Mouse (Mus musculus) myocyte (in vitro differentiated cells): ENCODE data around the gene Rbms3.

Experiments used
- POLR2A ChIP-seq: IDR thresholded peaks from one replicate; pipeline ENCODE4 v1.6.1; 2011; ENCODE audit warnings: low read depth, mild to moderate bottlenecking, control low read depth, moderate library complexity; ENCODE audit not compliant: insufficient read length
- POLR2AphosphoS2 ChIP-seq: IDR thresholded peaks from one replicate; pipeline ENCODE4 v1.6.1; 2011; ENCODE audit warnings: low read depth, control low read depth; ENCODE audit not compliant: insufficient read length
- SRF ChIP-seq: IDR thresholded peaks from one replicate; pipeline ENCODE4 v1.6.1; 2011; ENCODE audit warnings: low read depth; ENCODE audit not compliant: control insufficient read depth, insufficient read length
- TCF12 ChIP-seq: IDR thresholded peaks from one replicate; pipeline ENCODE4 v1.6.1; 2011; ENCODE audit warnings: mild to moderate bottlenecking, control low read depth; ENCODE audit not compliant: poor library complexity, insufficient read depth, severe bottlenecking
- USF1 ChIP-seq: IDR thresholded peaks from one replicate; pipeline ENCODE4 v1.6.1; 2011; ENCODE audit warnings: low read depth, mild to moderate bottlenecking, control low read depth, moderate library complexity

- TF ChIP-seq USF1 = no peak
- no peak for TF ChIP-seq POLR2A
- TF ChIP-seq TCF12 = no peak
- TF ChIP-seq POLR2AphosphoS2 = no peak
- no peak for TF ChIP-seq SRF
Observed at GRCm38 (mm10) chr9:116592486-116592885, 1037.2 kb downstream of the Rbms3 start.
